Mouse (Mus musculus): ENCODE measurements around the gene Flot1. TPM values are rescaled to one million over a fixed set of nuclear protein-coding genes. Genes with fewer than 3 reads are reported as not detected.

Flot1 gene
- polyA plus RNA-seq, 1 experiment from 2014 or later: 80.2 TPM

- H3K27me3 ChIP-seq (replicated peaks): no peaks in the 10 kb centered on the region
- H3K27ac ChIP-seq (ENCODE audit: poor library complexity, severe bottlenecking): 0 out of 2 replicates have a peak overlapping the region, but pooled peaks have one; percentile 9
- no peak overlapping the region for H3K9ac ChIP-seq
- H3K4me1 ChIP-seq (replicated peaks): peaks cover 49% of the 10 kb centered on the region
- H3K4me2 ChIP-seq: no peak overlapping the region
- H3K36me3 ChIP-seq: no peaks in the 10 kb centered on the region
- H3K9me3 ChIP-seq (replicated peaks): no peaks in the 10 kb centered on the region
- ATAC-seq (ENCODE audit: insufficient number of reproducible peaks, low FRiP score): no peak
- no peak overlapping the region for H3K4me3 ChIP-seq
- 64% methylated on average over 5 of the region's 5 CpGs for WGBS
Observed at GRCm38 (mm10) chr17:35810900-35811648, 12.0 kb upstream of the Flot1 start.

- no peak for ATAC-seq (ENCODE audit: insufficient number of reproducible peaks, low FRiP score)
- Histone ChIP-seq H3K9me3 (replicated peaks) (no peaks in the 10 kb centered on the region), H3K4me3 (no peak overlapping the region), H3K27ac (ENCODE audit: poor library complexity, severe bottlenecking) (peak overlapping the region; percentile 97), H3K4me2 (no peak overlapping the region), H3K27me3 (replicated peaks) (no peaks in the 10 kb centered on the region), H3K4me1 (replicated peaks) (peaks cover 61% of the 10 kb centered on the region), H3K36me3 (no peaks in the 10 kb centered on the region), H3K9ac (0 out of 2 replicates have a peak overlapping the region, but pooled peaks have one; percentile 21)
- WGBS: 84% methylated on average over 5 of the region's 5 CpGs
Observed at GRCm38 (mm10) chr17:35812307-35812706, 10.7 kb upstream of the Flot1 start.

- Histone ChIP-seq H3K27me3 (replicated peaks) (no peaks in the 10 kb centered on the region), H3K36me3 (no peaks in the 10 kb centered on the region), H3K4me1 (replicated peaks) (peaks cover 64% of the 10 kb centered on the region), H3K4me2 (peak overlapping the region; percentile 27; the same call in 1 of the 2 replicates), H3K4me3 (no peak overlapping the region), H3K27ac (ENCODE audit: poor library complexity, severe bottlenecking) (peak overlapping the region; percentile 97), H3K9ac (0 out of 2 replicates have a peak overlapping the region, but pooled peaks have one; percentile 21), H3K9me3 (replicated peaks) (no peaks in the 10 kb centered on the region)
- WGBS: 54% methylated on average over 6 of the region's 6 CpGs
- 0 out of 2 replicates have a peak, but pooled peaks have one; percentile 10 for ATAC-seq (ENCODE audit: insufficient number of reproducible peaks, low FRiP score)
Observed at GRCm38 (mm10) chr17:35812736-35813135, 10.3 kb upstream of the Flot1 start.

- 22% methylated on average over 7 of the region's 7 CpGs for WGBS
- no peaks in the 10 kb centered on the region for H3K27me3 ChIP-seq (replicated peaks)
- peak; percentile 87 for ATAC-seq (ENCODE audit: insufficient number of reproducible peaks, low FRiP score)
- peak overlapping the region; percentile 97 for H3K27ac ChIP-seq (ENCODE audit: poor library complexity, severe bottlenecking)
- H3K9ac ChIP-seq: 0 out of 2 replicates have a peak overlapping the region, but pooled peaks have one; percentile 18
- no peak overlapping the region for H3K4me3 ChIP-seq
- H3K36me3 ChIP-seq: no peaks in the 10 kb centered on the region
- peak overlapping the region; percentile 27 for H3K4me2 ChIP-seq
- no peaks in the 10 kb centered on the region for H3K9me3 ChIP-seq (replicated peaks)
- H3K4me1 ChIP-seq (replicated peaks): peaks cover 64% of the 10 kb centered on the region
Observed at GRCm38 (mm10) chr17:35813245-35813647, 9.8 kb upstream of the Flot1 start.

- Histone ChIP-seq H3K4me1 (replicated peaks) (peaks cover 64% of the 10 kb centered on the region), H3K9ac (0 out of 2 replicates have a peak overlapping the region, but pooled peaks have one; percentile 18), H3K9me3 (replicated peaks) (no peaks in the 10 kb centered on the region), H3K27me3 (replicated peaks) (no peaks in the 10 kb centered on the region), H3K4me3 (no peak overlapping the region), H3K4me2 (peak overlapping the region; percentile 23), H3K36me3 (no peaks in the 10 kb centered on the region), H3K27ac (ENCODE audit: poor library complexity, severe bottlenecking) (peak overlapping the region; percentile 97)
- 64% methylated on average over 7 of the region's 7 CpGs for WGBS
- ATAC-seq (ENCODE audit: insufficient number of reproducible peaks, low FRiP score): peak; percentile 3; the same call in 1 of the 2 replicates
Observed at GRCm38 (mm10) chr17:35813653-35814052, 9.4 kb upstream of the Flot1 start.

- no peak overlapping the region for H3K9ac ChIP-seq
- no peak overlapping the region for H3K4me2 ChIP-seq
- H3K27me3 ChIP-seq (replicated peaks): no peaks in the 10 kb centered on the region
- 56% methylated on average over 6 of the region's 6 CpGs for WGBS
- peaks cover 64% of the 10 kb centered on the region for H3K4me1 ChIP-seq (replicated peaks)
- no peaks in the 10 kb centered on the region for H3K9me3 ChIP-seq (replicated peaks)
- ATAC-seq (ENCODE audit: insufficient number of reproducible peaks, low FRiP score): no peak
- H3K4me3 ChIP-seq: no peak overlapping the region
- no peaks in the 10 kb centered on the region for H3K36me3 ChIP-seq
- peak overlapping the region; percentile 75 for H3K27ac ChIP-seq (ENCODE audit: poor library complexity, severe bottlenecking)
Observed at GRCm38 (mm10) chr17:35814678-35815077, 8.4 kb upstream of the Flot1 start.

- H3K27ac ChIP-seq (ENCODE audit: poor library complexity, severe bottlenecking): peak overlapping the region; percentile 75
- no peaks in the 10 kb centered on the region for H3K36me3 ChIP-seq
- no peak for ATAC-seq (ENCODE audit: insufficient number of reproducible peaks, low FRiP score)
- H3K4me1 ChIP-seq (replicated peaks): peaks cover 68% of the 10 kb centered on the region
- no peak overlapping the region for H3K4me3 ChIP-seq
- H3K4me2 ChIP-seq: no peak overlapping the region
- no peaks in the 10 kb centered on the region for H3K9me3 ChIP-seq (replicated peaks)
- no peaks in the 10 kb centered on the region for H3K27me3 ChIP-seq (replicated peaks)
- WGBS: 54% methylated on average over 7 of the region's 7 CpGs
- no peak overlapping the region for H3K9ac ChIP-seq
Observed at GRCm38 (mm10) chr17:35815836-35816235, 7.2 kb upstream of the Flot1 start.

GRCm38 (mm10) chr17:35816686-35817085 is 6.3 kb upstream of the Flot1 start:
- no peaks in the 10 kb centered on the region for H3K36me3 ChIP-seq
- no peaks in the 10 kb centered on the region for H3K9me3 ChIP-seq (replicated peaks)
- 50% methylated on average over 11 of the region's 14 CpGs for WGBS
- H3K4me2 ChIP-seq: no peak overlapping the region
- 0 out of 2 replicates have a peak overlapping the region, but pooled peaks have one; percentile 30 for H3K9ac ChIP-seq
- H3K4me1 ChIP-seq (replicated peaks): peaks cover 65% of the 10 kb centered on the region
- H3K27me3 ChIP-seq (replicated peaks): no peaks in the 10 kb centered on the region
- 0 out of 2 replicates have a peak overlapping the region, but pooled peaks have one; percentile 75 for H3K27ac ChIP-seq (ENCODE audit: poor library complexity, severe bottlenecking)
- no peak overlapping the region for H3K4me3 ChIP-seq
- ATAC-seq (ENCODE audit: insufficient number of reproducible peaks, low FRiP score): no peak

- WGBS: 62% methylated on average over 10 of the region's 10 CpGs
- 0 out of 2 replicates have a peak overlapping the region, but pooled peaks have one; percentile 30 for H3K9ac ChIP-seq
- H3K4me1 ChIP-seq (replicated peaks): peaks cover 60% of the 10 kb centered on the region
- no peaks in the 10 kb centered on the region for H3K9me3 ChIP-seq (replicated peaks)
- no peaks in the 10 kb centered on the region for H3K27me3 ChIP-seq (replicated peaks)
- H3K27ac ChIP-seq (ENCODE audit: poor library complexity, severe bottlenecking): no peak overlapping the region
- no peak overlapping the region for H3K4me2 ChIP-seq
- H3K4me3 ChIP-seq: no peak overlapping the region
- H3K36me3 ChIP-seq: no peaks in the 10 kb centered on the region
- ATAC-seq (ENCODE audit: insufficient number of reproducible peaks, low FRiP score): no peak
Observed at GRCm38 (mm10) chr17:35817226-35817625, 5.8 kb upstream of the Flot1 start.

- H3K36me3 ChIP-seq: peaks cover 2% of the 10 kb centered on the region
- H3K4me2 ChIP-seq: no peak overlapping the region
- H3K4me1 ChIP-seq (replicated peaks): peaks cover 52% of the 10 kb centered on the region
- no peak overlapping the region for H3K4me3 ChIP-seq
- no peak overlapping the region for H3K27ac ChIP-seq (ENCODE audit: poor library complexity, severe bottlenecking)
- ATAC-seq (ENCODE audit: insufficient number of reproducible peaks, low FRiP score): no peak
- no peaks in the 10 kb centered on the region for H3K9me3 ChIP-seq (replicated peaks)
- H3K9ac ChIP-seq: no peak overlapping the region
- H3K27me3 ChIP-seq (replicated peaks): no peaks in the 10 kb centered on the region
- 70% methylated on average over 5 of the region's 5 CpGs for WGBS
Observed at GRCm38 (mm10) chr17:35820111-35820510, 2.9 kb upstream of the Flot1 start.
